Mouse (Mus musculus): ENCODE data around the gene Vmn1r220.
"Not testable (repeated sequence)": the region's sequence is repeated elsewhere in the genome, so short reads cannot be mapped to it uniquely, and the experiment has no call there.

GRCm38 (mm10) chr13:23213827-23214226 is 26.1 kb upstream of the Vmn1r220 start, which contains the start of gene Vmn1r221:
- TF ChIP-seq CTCF (IDR thresholded peaks at IDR 0.05); POLR2A (IDR thresholded peaks at IDR 0.05; ENCODE audit: insufficient read depth, low read depth, low read length); EP300 (IDR thresholded peaks at IDR 0.05; ENCODE audit: insufficient read depth, low read depth, low read length): not testable (repeated sequence)
